Mouse (Mus musculus): Measurements from ENCODE around the gene Xpc. TPM values are rescaled to one million over a fixed set of nuclear protein-coding genes. Genes with fewer than 3 reads are reported as not detected.

Gene Xpc
- total RNA-seq, 1 experiment: 17.6 TPM

- Histone ChIP-seq H3K9ac (ENCODE audit: insufficient read depth, low read depth, low read length, poor library complexity, severe bottlenecking) (no peak overlapping the region), H3K36me3 (ENCODE audit: control insufficient read depth, insufficient read depth, low read length, poor library complexity, severe bottlenecking) (no peaks in the 10 kb centered on the region), H3K27ac (ENCODE audit: insufficient read depth, low read depth, low read length, poor library complexity, severe bottlenecking) (no peak overlapping the region), H3K4me1 (ENCODE audit: control insufficient read depth in 2 of 2, insufficient read depth in 2 of 2, low read length in 2 of 2, poor library complexity in 1 of 2) (0 out of 4 replicates have a peak, but pooled peaks cover 0 to 2% of the 10 kb centered on the region in 2 experiments), H3K9me3 (ENCODE audit: control insufficient read depth, insufficient read depth, low read depth, low read length) (no peaks in the 10 kb centered on the region), H3K4me3 (ENCODE audit: insufficient read depth in 1 of 2, low read depth in 1 of 2, low read length in 2 of 2, poor library complexity in 1 of 2, severe bottlenecking in 1 of 2) (no peak overlapping the region)
- DNase-seq (ENCODE audit: low read depth, low spot score): no peak
- in situ Hi-C loops (cut with MboI; ENCODE audit: low sequenced_read_pairs in 2 of 2, unreplicated experiment in 2 of 2): no loop called here
- TF ChIP-seq ZC3H11A (IDR thresholded peaks at IDR 0.05; ENCODE audit: borderline replicate concordance, low read depth, low read length) (no peak), HCFC1 (IDR thresholded peaks at IDR 0.05; ENCODE audit: borderline replicate concordance, insufficient read depth, low read length) (no peak), CHD2 (IDR thresholded peaks at IDR 0.05; ENCODE audit: low read depth, low read length) (no peak), MAFK (IDR thresholded peaks at IDR 0.05; ENCODE audit: insufficient read depth, low read depth, low read length) (no peak), ZNF384 (IDR thresholded peaks at IDR 0.05; ENCODE audit: low read depth, low read length) (no peak)
Observed at GRCm38 (mm10) chr6:91535231-91535630, 19.5 kb upstream of the Xpc start.

GRCm38 (mm10) chr6:91534268-91534667 is 18.6 kb upstream of the Xpc start:
- H3K9ac ChIP-seq (ENCODE audit: insufficient read depth, low read depth, low read length, poor library complexity, severe bottlenecking): no peak overlapping the region
- TF ChIP-seq HCFC1 (IDR thresholded peaks at IDR 0.05; ENCODE audit: borderline replicate concordance, insufficient read depth, low read length): no peak
- TF ChIP-seq MAFK (IDR thresholded peaks at IDR 0.05; ENCODE audit: insufficient read depth, low read depth, low read length): no peak
- no peak for TF ChIP-seq ZC3H11A (IDR thresholded peaks at IDR 0.05; ENCODE audit: borderline replicate concordance, low read depth, low read length)
- TF ChIP-seq CHD2 (IDR thresholded peaks at IDR 0.05; ENCODE audit: low read depth, low read length): no peak
- no peak for TF ChIP-seq ZNF384 (IDR thresholded peaks at IDR 0.05; ENCODE audit: low read depth, low read length)
- no peak for DNase-seq (ENCODE audit: low read depth, low spot score)
- in situ Hi-C loops (cut with MboI; ENCODE audit: low sequenced_read_pairs in 2 of 2, unreplicated experiment in 2 of 2): no loop called here
- no peaks in the 10 kb centered on the region for H3K36me3 ChIP-seq (ENCODE audit: control insufficient read depth, insufficient read depth, low read length, poor library complexity, severe bottlenecking)
- no peaks in the 10 kb centered on the region for H3K9me3 ChIP-seq (ENCODE audit: control insufficient read depth, insufficient read depth, low read depth, low read length)
- H3K4me3 ChIP-seq (ENCODE audit: insufficient read depth in 1 of 2, low read depth in 1 of 2, low read length in 2 of 2, poor library complexity in 1 of 2, severe bottlenecking in 1 of 2): no peak overlapping the region
- no peak overlapping the region for H3K27ac ChIP-seq (ENCODE audit: insufficient read depth, low read depth, low read length, poor library complexity, severe bottlenecking)
- H3K4me1 ChIP-seq (ENCODE audit: control insufficient read depth in 2 of 2, insufficient read depth in 2 of 2, low read length in 2 of 2, poor library complexity in 1 of 2): 0 out of 4 replicates have a peak, but pooled peaks cover 0 to 2% of the 10 kb centered on the region in 2 experiments

- TF ChIP-seq MAFK (IDR thresholded peaks at IDR 0.05; ENCODE audit: insufficient read depth, low read depth, low read length) (no peak), ZNF384 (IDR thresholded peaks at IDR 0.05; ENCODE audit: low read depth, low read length) (no peak), HCFC1 (IDR thresholded peaks at IDR 0.05; ENCODE audit: borderline replicate concordance, insufficient read depth, low read length) (no peak), ZC3H11A (IDR thresholded peaks at IDR 0.05; ENCODE audit: borderline replicate concordance, low read depth, low read length) (no peak), CHD2 (IDR thresholded peaks at IDR 0.05; ENCODE audit: low read depth, low read length) (no peak)
- H3K4me1 ChIP-seq (ENCODE audit: control insufficient read depth in 2 of 2, insufficient read depth in 2 of 2, low read length in 2 of 2, poor library complexity in 1 of 2): 0 out of 4 replicates have a peak, but pooled peaks cover 0 to 2% of the 10 kb centered on the region in 2 experiments
- no peak overlapping the region for H3K27ac ChIP-seq (ENCODE audit: insufficient read depth, low read depth, low read length, poor library complexity, severe bottlenecking)
- in situ Hi-C loops (cut with MboI; ENCODE audit: low sequenced_read_pairs in 2 of 2, unreplicated experiment in 2 of 2): no loop called here
- H3K9ac ChIP-seq (ENCODE audit: insufficient read depth, low read depth, low read length, poor library complexity, severe bottlenecking): no peak overlapping the region
- no peaks in the 10 kb centered on the region for H3K9me3 ChIP-seq (ENCODE audit: control insufficient read depth, insufficient read depth, low read depth, low read length)
- no peak for DNase-seq (ENCODE audit: low read depth, low spot score)
- H3K4me3 ChIP-seq (ENCODE audit: insufficient read depth in 1 of 2, low read depth in 1 of 2, low read length in 2 of 2, poor library complexity in 1 of 2, severe bottlenecking in 1 of 2): no peak overlapping the region
- H3K36me3 ChIP-seq (ENCODE audit: control insufficient read depth, insufficient read depth, low read length, poor library complexity, severe bottlenecking): no peaks in the 10 kb centered on the region
Observed at GRCm38 (mm10) chr6:91533771-91534170, 18.1 kb upstream of the Xpc start.

GRCm38 (mm10) chr6:91533359-91533758 is 17.7 kb upstream of the Xpc start:
- in situ Hi-C loops (cut with MboI; ENCODE audit: low sequenced_read_pairs in 2 of 2, unreplicated experiment in 2 of 2): no loop called here
- Histone ChIP-seq H3K9me3 (ENCODE audit: control insufficient read depth, insufficient read depth, low read depth, low read length) (no peaks in the 10 kb centered on the region), H3K4me1 (ENCODE audit: control insufficient read depth in 2 of 2, insufficient read depth in 2 of 2, low read length in 2 of 2, poor library complexity in 1 of 2) (0 out of 4 replicates have a peak, but pooled peaks cover 0 to 2% of the 10 kb centered on the region in 2 experiments), H3K27ac (ENCODE audit: insufficient read depth, low read depth, low read length, poor library complexity, severe bottlenecking) (no peak overlapping the region), H3K9ac (ENCODE audit: insufficient read depth, low read depth, low read length, poor library complexity, severe bottlenecking) (no peak overlapping the region), H3K36me3 (ENCODE audit: control insufficient read depth, insufficient read depth, low read length, poor library complexity, severe bottlenecking) (no peaks in the 10 kb centered on the region), H3K4me3 (ENCODE audit: insufficient read depth in 1 of 2, low read depth in 1 of 2, low read length in 2 of 2, poor library complexity in 1 of 2, severe bottlenecking in 1 of 2) (no peak overlapping the region)
- DNase-seq (ENCODE audit: low read depth, low spot score): no peak
- TF ChIP-seq CHD2 (IDR thresholded peaks at IDR 0.05; ENCODE audit: low read depth, low read length) (no peak), ZNF384 (IDR thresholded peaks at IDR 0.05; ENCODE audit: low read depth, low read length) (no peak), ZC3H11A (IDR thresholded peaks at IDR 0.05; ENCODE audit: borderline replicate concordance, low read depth, low read length) (no peak), HCFC1 (IDR thresholded peaks at IDR 0.05; ENCODE audit: borderline replicate concordance, insufficient read depth, low read length) (no peak), MAFK (IDR thresholded peaks at IDR 0.05; ENCODE audit: insufficient read depth, low read depth, low read length) (no peak)
